Mouse (Mus musculus) brain, embryonic 14.5 days (tissue): ENCODE measurements around the gene Smarca4. TPM values are rescaled to one million over a fixed set of nuclear protein-coding genes. Genes with fewer than 3 reads are reported as not detected.

Source experiments
- DNase-seq: peaks from one replicate; pipeline ENCODE4 v3.0.0-alpha.2; 2011; ENCODE audit warnings: low read depth
- CTCF ChIP-seq: fragments of 200-500 bp; IDR thresholded peaks from 2 replicates; pipeline ENCODE4 v1.5.1; 2012; ENCODE audit warnings: inconsistent platforms, mild to moderate bottlenecking, moderate library complexity, borderline replicate concordance; ENCODE audit not compliant: insufficient read depth, insufficient read length; ENCODE audit errors: extremely low read depth
- POLR2A ChIP-seq: fragments of 200-500 bp; IDR thresholded peaks from 2 replicates; pipeline ENCODE4 v1.6.1; 2012; ENCODE audit warnings: mild to moderate bottlenecking, inconsistent platforms, borderline replicate concordance; ENCODE audit not compliant: poor library complexity, insufficient read depth, insufficient read length, severe bottlenecking; ENCODE audit errors: extremely low read depth
- polyA plus RNA-seq: library from polyadenylated mRNA; depleted of rRNA; stranded (reverse); fragments of >200 nt; gene quantifications from 2 replicates; pipeline ENCODE4 v1.2.3, GENCODE M21; 2012

The Smarca4 gene
- polyA plus RNA-seq, 1 experiment: 241 TPM

GRCm38 (mm10) chr9:21604119-21604518, 11.8 kb upstream of the Smarca4 start:
- TF ChIP-seq CTCF (no peak), POLR2A (no peak)

DNA sequence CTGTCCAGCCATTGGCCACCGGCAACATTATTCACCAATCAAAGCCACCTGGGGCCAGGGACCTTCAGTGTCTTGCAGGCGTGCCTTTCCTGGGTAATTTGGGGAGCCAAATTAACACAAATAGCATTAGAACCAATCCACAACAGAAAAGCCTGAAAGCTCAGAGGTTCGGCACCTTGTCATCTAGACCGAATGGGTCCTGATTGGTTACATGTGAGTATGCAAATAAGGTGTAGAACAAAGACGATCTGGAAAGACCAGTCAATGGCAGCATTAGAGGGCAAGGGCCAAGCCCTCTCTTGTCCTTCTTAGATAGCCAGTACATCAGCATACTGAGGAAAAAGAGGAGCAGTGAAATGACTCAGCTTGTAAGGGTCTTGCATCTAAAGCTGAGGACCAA, 10.1 kb upstream of the Smarca4 start:
- DNase-seq: no peak
- TF ChIP-seq CTCF (no peak), POLR2A (no peak)

More at GRCm38 (mm10) chr9:21604119-21604518, 11.8 kb upstream of the Smarca4 start:
- DNase-seq: no peak

GRCm38 (mm10) chr9:21606648-21607047, 9.3 kb upstream of the Smarca4 start:
- DNase-seq: no peak
- no peak for TF ChIP-seq CTCF
- no peak for TF ChIP-seq POLR2A

GRCm38 (mm10) chr9:21609861-21610260, 6.1 kb upstream of the Smarca4 start:
- TF ChIP-seq POLR2A: no peak
- no peak for DNase-seq

- DNase-seq: no peak
- TF ChIP-seq CTCF (no peak), POLR2A (no peak)
Observed at GRCm38 (mm10) chr9:21614864-21615616, 929 bp upstream of the Smarca4 start.

GRCm38 (mm10) chr9:21616232-21616781, 338 bp downstream of the Smarca4 start:
- DNase-seq: peak; percentile 95
- no peak for TF ChIP-seq CTCF
- peak; percentile 76 for TF ChIP-seq POLR2A

GRCm38 (mm10) chr9:21617066-21617465, 1.1 kb downstream of the Smarca4 start:
- peak; percentile 70 for DNase-seq

GRCm38 (mm10) chr9:21620229-21620628, 4.3 kb downstream of the Smarca4 start:
- TF ChIP-seq CTCF (no peak), POLR2A (no peak)
- no peak for DNase-seq

More at GRCm38 (mm10) chr9:21617066-21617465, 1.1 kb downstream of the Smarca4 start:
- no peak for TF ChIP-seq CTCF
- no peak for TF ChIP-seq POLR2A

GRCm38 (mm10) chr9:21622676-21623075, 6.7 kb downstream of the Smarca4 start:
- DNase-seq: no peak
- TF ChIP-seq POLR2A (no peak), CTCF (no peak)

DNA sequence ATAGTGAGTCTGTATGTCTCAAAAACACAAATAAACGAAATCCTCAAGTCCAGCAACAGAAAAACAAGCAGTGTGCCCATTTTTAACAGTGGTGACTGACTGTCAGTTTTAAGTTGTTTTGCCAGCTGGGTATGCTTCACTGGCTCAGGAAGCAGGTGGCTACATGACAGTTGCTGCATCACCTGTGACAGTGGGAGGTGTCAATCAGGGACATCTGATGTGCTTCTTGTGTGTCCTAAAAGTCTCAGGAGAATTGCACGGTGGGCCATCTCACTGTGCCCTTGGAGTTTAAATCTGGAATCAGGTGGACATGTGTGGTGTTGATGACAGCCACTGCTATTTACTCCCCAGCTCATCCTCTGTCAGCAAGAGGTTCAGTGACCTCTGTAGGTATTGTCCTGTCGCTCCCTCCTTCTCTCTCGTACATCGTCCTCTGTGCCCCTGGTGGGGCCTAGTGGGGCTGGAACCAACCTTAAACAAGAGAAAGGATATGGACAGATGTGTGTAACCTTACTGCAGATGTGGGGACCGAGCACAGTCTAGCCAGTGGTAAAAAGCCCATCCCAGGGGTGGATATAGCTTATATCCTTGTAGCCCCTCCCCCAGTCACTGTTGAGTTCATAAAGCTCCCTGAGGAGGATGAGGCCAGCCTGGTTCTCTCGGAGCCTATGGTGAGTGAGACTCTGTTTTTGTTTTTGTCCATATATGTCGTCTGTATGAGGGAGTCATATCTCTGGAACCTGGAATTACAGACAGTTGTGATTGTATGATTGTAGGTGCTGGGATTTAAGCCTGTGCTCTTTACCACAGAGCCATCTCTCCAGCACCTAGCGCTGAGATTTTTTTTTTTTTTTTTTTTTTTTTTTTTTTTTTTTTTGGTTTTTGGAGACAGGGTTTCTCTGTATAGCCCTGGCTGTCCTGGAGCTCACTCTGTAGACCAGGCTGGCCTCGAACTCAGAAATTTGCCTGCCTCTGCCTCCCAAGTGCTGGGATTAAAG, 9.7 kb downstream of the Smarca4 start:
- no peak for TF ChIP-seq CTCF
- no peak for TF ChIP-seq POLR2A
- no peak for DNase-seq

DNA sequence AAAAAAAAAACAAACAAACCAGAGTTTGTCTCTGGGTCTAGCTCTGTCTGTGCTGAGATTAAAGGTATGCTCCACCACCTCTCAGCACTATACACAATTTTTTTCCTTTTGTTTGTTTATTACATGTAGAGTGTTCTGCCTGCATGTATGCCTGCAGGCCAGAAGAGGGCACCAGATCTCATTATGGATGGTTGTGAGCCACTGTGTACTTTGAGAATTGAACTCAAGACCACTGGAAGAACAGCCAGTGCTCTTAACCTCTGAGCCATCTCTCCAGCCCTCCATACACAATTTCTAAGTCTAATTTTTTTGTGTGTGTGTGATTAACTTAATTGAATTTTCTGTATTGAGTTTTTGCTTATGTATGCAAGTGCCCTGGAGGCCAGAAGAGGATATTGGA, 10.6 kb downstream of the Smarca4 start:
- TF ChIP-seq POLR2A: no peak
- peak; percentile 39; the same call in 1 of the 2 replicates for TF ChIP-seq CTCF
- no peak for DNase-seq
